Mouse (Mus musculus) ovary, adult 18-20 months (tissue): ENCODE measurements around the gene 1810010H24Rik.
A peak's percentile ranks its signal among the peaks of the same experiment; 100 is the strongest.
"Not testable (repeated sequence)": the region's sequence is repeated elsewhere in the genome, so short reads cannot be mapped to it uniquely, and the experiment has no call there.

Experiments
- DNase-seq: peaks from one replicate; pipeline ENCODE4 v3.0.0; 2022; ENCODE audit warnings: low spot score, mixed read lengths

Gene 1810010H24Rik

GRCm38 (mm10) chr11:107025411-107026321 is at the start of gene 1810010H24Rik:
Gene 1810010H24Rik (plus strand): TSS chr11:107025681.
- DNase-seq: no peak

DNA sequence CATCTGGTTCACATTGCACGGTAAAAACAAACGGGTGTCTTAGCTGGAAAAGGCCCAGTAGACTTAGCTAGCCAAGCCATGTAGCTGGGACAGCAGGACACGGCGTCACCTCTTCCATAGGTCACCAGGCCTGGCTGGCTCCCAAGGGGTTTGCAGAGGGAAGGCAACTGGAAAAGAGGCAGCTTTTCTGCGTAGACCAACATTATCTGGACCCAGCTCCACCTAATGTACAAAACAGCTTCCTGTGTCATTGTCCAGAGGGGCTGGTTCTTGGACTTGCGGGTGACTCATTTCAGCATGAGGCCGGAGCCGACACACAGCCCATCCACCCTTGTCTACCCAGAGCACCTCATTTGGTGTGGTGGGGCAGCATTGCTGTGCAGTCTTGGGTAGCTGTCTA is 49.3 kb upstream of the 1810010H24Rik start:
- no peak for DNase-seq

- DNase-seq: peak; percentile 17
Observed at GRCm38 (mm10) chr11:106980455-106980854, 45.0 kb upstream of the 1810010H24Rik start.

GRCm38 (mm10) chr11:106981787-106982186 is 43.7 kb upstream of the 1810010H24Rik start:
- no peak for DNase-seq

- DNase-seq: no peak
Observed at GRCm38 (mm10) chr11:106982351-106982750, 43.1 kb upstream of the 1810010H24Rik start.

- not testable (repeated sequence) for DNase-seq
Observed at GRCm38 (mm10) chr11:106985979-106986604, 39.4 kb upstream of the 1810010H24Rik start.

DNA sequence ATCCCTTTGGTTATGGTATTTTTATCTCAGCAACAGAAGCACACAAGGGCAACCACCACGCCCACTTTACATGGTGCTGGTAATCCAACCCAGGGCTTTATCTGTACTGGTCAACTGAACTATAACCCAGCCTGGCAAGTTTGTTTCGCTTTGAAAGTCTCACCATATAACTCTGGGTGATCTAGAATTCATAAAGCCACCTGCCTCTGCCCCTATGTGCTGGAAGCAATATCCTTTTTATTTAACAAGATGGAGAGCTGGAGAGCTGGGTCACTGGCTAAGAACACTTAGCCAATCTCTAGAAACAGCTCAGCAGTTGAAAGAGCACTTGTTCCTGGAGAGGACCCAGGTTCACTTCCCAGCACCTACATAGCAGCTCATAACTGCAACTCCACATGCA is 38.1 kb upstream of the 1810010H24Rik start:
- DNase-seq: no peak

DNA sequence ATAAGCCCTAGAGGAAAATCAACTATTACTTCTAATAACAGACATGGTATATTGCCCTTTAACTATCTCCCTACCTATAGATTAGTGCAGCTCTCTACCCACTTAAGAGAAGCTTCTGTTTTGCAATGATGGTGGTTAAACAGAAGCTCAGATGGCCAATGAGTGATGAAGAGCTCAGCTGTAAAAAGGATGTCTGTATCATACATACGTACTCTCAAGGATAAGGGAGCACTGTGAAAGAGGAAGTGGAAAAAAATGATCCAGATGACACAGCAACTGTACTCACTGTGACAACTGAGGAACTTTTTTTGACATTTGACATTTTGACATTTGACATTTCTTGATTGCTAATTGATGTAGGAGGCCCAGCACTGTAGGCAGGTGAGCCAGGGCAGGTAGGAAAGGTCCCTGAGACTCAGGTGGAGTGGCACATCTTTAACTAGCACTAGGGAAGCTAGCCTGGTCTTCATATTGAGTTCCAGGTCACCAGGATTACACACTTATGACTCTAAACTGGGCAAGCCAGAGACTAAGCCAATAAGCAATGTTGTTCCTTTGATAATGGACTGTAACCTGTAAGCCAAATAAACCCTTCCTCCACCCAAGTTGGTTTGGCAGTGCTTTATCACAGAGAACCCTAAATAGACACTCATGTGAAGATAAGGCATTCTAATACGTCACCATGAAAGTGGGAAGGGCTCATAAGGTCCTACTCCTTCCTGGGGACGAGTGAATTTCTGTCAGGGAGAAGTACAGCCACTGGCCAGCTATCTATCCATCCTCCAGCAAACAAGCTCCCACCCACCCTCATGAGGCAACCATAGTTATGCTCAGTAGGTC is 31.0 kb upstream of the 1810010H24Rik start:
- no peak for DNase-seq

- DNase-seq: not testable (repeated sequence)
Observed at GRCm38 (mm10) chr11:106996492-106996891, 29.0 kb upstream of the 1810010H24Rik start.

DNA sequence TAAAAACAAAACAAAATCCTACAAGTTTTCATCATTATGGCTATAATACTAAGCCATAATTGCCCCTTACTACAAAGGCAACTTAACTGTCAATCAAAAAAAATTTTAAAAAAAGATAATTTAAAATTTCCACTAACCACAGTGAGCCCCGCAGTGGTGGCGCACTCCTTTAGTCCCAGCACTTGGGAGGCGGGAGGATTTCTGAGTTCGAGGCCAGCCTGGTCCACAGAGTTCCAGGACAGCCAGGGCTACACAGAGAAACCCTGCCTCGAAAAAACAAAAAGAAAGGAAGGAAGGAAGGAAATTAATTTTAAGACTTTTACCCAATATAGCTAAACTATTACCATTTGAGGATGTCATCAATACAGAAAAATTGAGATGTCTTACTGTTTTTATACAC is 27.5 kb upstream of the 1810010H24Rik start:
- DNase-seq: no peak

GRCm38 (mm10) chr11:106998651-106999150 is 26.8 kb upstream of the 1810010H24Rik start:
- DNase-seq: no peak

DNA sequence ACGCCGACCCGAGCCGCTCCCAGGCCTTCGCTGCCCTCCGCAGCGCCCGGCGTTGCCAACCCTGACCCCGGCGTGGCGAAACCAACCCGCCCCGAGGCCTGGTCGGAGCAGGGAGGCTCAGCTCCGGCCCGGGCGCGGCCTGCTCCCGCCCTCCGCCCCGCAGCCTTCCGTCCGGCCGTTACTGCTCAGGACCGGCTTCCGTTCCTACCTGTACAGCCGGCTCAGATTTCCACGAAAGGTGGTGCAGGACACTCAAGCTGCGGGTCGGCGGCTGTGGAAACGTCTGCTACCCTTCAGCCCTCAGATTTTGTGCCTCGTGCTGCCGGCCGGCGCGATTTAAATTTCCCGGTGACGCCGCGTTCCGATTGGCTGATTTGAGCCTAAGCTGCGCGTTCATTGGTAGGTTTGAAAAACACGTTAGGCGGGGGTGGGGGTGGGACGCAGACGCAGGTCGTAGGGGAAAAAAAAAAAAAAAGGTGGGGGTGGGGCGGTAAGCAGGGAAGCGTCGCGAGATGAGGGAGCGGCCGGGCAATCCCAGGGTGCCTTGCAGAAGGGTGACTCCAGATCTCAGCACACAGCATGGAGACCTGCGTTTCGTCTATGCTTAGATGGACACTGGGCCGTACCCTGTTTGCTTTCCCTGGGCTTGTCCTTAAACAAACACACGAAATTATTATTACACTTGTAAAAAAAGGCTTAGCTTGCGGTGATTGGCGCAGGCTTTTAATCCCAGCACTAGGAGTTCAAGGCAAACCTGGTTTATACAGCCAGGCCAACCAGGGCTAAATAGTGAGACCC is 26.1 kb upstream of the 1810010H24Rik start, which contains the start of gene Kpna2:
Gene Kpna2, minus strand, starts transcription at position 391 of the 798 bp plus-strand sequence.
- DNase-seq: peak; percentile 85

DNA sequence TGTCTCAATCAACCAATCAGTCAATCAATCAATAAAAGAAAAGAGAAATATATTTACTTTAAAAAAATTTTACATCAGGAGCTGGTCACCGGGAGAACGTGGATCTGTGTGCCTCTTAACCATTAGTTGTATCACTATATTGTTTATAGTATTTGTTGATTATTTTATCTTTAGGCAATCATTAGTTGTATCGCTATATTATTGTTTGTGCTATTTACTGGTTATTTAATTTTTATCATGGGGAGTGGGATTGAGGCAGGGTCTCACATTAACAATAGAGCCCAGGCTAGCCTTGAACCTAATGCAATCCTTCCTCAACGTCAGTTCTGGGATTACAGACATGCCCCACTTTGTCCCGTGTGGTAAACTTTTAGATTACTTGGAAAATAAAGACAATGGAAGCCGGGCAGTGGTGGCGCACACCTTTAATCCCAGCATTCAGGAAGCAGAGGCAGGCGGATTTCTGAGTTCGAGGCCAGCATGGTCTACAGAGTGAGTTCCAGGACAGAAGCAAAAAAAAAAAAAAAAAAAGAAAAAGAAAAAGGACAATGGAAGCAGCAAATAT is 25.4 kb upstream of the 1810010H24Rik start:
- no peak for DNase-seq

DNA sequence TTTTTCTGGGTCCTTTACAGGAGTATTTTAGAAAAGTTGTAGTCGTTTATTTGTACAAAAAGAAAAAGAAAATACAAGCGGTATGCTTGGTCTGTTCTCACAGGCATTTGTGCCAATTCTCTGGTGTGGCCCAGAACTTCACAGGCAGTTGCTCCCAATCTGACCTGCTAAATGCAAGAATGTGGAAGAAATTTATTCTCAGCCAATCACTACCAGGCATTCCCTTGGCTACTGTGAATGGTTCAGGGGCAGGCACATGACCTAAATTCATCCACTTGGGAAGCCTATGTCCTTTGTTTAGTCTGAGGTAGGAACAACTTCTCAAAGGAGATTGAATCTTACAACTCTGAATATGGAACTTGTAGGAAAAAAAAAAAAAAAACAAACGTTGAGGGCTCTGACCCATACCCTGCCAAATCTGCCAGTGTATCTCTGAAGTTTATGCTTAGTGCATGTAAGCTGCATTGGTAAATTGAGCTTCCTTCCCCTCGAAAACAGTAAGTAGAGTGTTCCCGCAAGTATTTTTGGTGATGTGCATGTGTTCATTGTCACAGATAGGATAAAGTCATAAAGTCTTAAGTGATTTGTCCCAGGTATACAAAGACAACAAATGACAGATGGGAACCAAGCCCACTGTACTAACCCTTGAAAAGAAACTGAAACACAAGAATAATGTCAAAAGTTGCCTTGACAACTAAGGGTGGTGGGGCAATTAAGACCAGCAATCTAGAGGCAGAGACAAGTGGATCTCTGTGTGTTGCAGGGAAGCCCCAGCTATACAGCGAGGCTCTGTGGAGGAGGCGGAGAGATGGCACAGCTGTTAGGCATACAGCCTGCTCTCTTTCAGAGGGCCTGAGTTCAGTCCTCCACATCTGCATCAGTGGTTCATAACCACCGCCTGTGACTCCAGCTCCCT is 23.5 kb upstream of the 1810010H24Rik start:
- DNase-seq: no peak

DNA sequence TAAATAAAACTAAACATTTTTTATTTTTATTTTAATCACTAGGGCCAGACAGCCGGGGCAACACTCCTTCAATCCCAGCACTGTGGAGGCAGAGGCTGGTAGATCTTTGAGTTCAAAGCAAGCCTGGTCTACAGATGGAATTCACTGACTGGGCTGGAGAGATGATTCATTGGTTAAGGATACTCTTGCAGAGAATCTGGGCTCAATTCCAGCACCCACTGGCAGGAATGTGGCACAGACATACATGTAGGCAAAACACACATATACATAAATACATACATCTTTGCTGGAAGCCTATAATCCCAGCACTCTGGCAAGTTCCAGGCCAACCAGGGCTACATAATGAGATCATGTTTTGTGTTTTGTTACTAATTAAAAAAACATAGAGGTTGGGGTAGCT is 19.9 kb upstream of the 1810010H24Rik start:
- no peak for DNase-seq

DNA sequence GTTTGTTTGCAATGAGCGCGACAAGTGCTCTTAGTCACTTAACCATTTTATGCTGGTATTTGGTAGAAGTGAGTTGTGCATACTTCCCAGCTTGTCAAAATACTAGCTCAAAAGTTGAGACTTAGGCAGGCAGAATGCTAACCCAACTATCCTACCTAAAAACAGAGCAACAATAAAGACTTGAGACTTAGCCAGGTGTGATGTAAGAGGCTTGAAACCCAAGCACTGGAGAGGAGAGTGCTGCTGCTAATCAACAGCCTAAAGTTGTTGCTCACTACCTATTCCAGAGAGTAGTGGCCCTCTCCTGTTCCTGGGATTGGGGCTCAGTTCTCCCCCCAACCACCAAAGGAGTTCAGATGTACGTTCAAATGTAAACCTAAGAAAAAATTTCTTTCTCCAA is 15.0 kb upstream of the 1810010H24Rik start:
- DNase-seq: no peak

- no peak for DNase-seq
Observed at GRCm38 (mm10) chr11:107011171-107011570, 14.3 kb upstream of the 1810010H24Rik start.

DNA sequence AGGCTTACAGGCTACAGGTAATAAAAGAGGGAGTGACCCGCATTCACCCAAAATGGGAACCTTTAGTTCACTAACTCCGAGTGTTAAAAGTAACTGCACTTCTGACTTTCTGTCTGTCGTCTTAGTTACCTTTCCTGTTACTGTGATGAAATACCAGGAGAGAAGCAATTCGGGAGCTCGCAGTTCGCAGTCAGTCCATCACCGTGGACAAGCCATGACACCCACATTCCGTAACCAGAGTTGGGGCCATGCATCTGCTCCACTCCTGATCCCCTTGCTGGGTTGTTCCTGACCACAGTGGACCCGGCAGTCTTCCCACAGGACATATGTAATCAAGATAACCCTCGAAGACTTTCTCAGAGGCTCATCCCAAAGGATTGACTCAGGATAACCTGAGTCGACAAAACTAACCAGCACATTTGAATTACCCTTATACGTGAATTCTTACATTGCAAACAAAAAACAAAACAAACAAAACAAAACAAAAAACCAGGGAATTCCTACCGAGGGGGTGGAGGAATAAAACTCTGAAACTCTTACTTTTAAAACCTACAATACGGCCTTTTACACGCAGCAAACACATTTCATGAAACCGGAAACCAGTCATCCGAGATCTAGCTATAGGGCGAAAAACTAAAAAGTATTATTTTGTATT is 13.7 kb upstream of the 1810010H24Rik start:
- DNase-seq: no peak

DNA sequence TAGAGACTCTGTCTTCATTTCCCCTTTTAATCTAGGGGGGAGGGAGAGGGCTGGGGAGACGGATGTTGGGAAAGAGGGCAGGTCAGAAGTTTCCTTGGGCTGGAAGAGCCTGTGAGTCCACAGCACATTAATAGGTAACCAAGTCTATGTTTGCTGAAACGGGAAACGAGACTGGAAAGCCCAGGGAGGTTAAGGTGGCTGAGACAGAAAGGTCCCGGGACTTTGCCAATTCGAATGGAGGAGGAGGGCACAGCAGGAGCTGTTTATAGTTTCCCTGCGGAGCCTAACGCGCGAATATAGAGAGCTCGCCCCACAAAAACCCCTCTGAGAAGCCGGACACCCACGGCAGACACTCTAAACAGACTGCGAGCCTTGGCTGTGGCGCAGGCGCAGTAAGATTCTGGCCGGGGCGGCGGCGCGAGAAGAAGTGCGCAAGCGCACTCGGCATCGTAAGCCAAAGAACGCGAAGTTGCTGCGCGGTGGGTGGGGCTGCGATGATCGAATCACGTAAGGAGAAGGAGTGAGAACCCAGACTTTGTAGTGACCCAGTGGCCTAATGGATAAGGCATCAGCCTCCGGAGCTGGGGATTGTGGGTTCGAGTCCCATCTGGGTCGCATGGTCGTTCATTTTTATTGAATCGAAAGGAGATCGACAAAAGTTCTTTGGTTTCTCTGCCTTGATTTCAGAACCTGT is 13.0 kb upstream of the 1810010H24Rik start:
- DNase-seq: peak; percentile 94
